Mouse (Mus musculus) heart, postnatal 14 days (tissue): ENCODE measurements around the gene Wdr13. TPM values are rescaled to one million over a fixed set of nuclear protein-coding genes. Genes with fewer than 3 reads are reported as not detected.
"Not testable (repeated sequence)": the region's sequence is repeated elsewhere in the genome, so short reads cannot be mapped to it uniquely, and the experiment has no call there.

Experiments
- DNase-seq, 2 experiments: peaks; one replicate each; pipeline ENCODE4 v3.0.0; 2021 to 2022
- intact Hi-C: fragments of 180-260 bp; cut with DNase I; formaldehyde crosslinking; loops from one replicate; pipeline ENCODE4 v1.15.1; 2025
- total RNA-seq, 2 experiments: library from RNA; stranded (reverse); gene quantifications; 2 replicates each; pipeline ENCODE4 v1.2.3; 2021

Gene Wdr13
- total RNA-seq, 2 experiments from 2014 or later, result 67.7 to 71.3 TPM

DNA sequence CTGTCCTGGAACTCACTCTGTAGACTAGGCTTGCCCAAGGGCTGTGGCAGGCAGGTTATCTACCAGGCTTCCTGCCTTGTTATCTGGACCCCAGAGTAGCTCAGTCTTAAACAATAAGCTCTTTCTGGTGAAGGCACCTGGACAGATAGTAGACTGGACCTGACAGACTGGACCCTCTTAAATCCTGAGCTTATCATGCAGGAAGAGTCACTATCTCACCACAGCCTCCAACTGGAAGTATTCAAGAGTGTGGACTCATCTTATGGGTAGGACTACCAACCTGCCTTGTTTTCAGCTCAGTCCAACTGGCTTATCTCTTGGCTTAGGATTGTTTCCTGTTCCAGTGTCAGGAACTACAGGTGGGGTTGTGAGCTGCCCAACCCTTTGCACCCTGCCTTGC lies 15.4 kb downstream of the Wdr13 start:
- intact Hi-C loops, result no loop called here
- no peak for DNase-seq

DNA sequence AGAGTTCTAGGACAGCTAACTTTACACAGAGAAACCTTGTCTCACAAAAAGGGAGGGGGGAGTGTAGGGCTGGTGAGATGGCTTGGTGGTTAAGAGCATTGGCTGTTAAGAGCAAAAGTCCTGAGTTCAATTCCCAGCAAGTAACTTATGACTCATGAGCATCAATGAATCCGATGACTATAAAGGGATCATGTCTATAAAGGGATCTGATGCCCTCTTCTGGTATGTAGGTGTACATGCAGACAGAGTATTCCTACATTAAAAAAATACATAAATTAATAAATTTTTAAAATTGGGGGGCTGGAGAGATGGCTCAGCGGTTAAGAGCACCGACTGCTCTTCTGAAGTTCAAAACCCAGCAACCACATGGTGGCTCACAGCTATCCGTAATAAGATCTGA lies 17.4 kb downstream of the Wdr13 start:
- intact Hi-C loops, result no loop called here
- no peak for DNase-seq

DNA sequence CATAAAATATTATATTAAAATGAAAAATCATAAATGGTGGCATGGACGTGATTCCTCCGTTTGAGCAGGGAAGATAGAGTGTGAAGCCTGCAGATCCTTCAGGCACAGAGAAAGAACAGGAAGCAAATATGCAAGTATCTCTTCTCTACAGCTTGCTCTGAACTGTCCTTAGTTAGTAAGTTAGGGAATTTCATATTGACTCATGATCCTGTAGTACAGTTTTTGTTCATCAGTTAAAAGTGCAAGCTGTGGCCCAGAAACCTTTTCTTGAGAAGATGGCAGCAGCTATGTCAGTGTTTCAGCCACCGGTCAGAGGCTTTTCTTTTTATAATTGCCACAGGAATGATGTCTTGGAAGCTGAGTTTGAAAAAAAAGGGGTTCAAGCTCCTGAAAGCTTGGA lies 27.7 kb downstream of the Wdr13 start:
- DNase-seq, result no peak
- intact Hi-C loops, result no loop called here

DNA sequence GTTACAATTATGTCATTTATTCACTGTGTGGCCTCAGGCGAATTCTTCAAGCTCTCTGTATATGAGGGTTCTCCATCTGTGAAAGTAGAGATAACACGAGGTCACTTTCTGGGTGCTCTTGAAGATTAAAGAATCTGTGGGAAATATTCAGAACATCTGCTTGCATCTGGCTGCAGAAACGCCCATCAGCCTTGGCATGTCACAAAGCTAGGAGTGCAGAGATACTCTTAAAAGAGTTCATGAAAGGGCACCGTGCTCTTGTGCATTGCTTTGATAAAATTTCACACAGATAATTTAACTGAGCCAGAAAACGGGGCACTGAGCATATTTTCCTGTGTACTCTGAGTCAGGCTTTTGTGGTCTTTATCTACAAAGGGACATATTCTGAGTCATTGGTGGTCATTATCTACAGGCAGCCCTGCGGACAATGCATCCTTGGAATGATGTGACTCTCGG lies 30.5 kb downstream of the Wdr13 start:
- intact Hi-C loops, result no loop called here
- no peak for DNase-seq

DNA sequence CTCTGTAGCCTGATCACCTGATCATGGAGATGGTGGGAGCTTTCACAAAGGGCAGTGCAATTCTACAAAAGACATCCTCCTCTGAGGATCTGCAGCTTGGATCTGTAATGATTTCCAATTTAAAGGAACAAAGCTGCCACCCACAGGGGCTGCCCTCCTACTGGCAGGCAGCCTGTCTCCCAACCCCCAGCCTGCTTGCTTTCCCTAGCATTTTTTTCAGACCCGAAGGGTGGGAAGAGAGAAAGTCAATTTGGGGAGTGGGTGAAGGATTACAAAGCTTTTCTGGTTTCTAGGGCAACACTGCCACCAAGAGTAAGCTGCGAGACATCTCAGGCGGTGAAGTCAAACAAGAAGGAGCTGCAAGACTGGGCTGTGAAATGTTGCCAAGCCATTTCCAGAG lies 31.7 kb downstream of the Wdr13 start:
- DNase-seq, result no peak
- intact Hi-C loops, result no loop called here

DNA sequence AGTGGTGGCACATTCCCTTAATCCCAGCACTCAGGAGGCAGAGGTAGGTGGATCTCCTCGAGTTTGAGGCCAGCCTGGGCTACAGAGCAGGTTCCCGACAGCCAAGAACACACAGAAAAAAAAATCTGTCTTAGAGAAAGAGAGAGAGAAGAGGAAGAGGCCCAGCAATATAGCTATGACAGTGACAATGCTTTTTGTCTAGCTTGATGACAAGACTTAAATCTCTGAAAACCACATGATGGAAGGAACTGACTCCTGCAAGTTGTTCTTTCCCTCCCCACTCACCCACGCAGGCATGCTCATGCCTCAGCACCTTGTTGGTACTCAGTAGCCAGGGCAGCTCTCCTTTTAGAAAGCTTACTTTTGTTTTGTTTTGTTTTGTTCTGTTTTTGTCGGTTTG lies 33.3 kb downstream of the Wdr13 start:
- no peak for DNase-seq
- intact Hi-C loops, result no loop called here

DNA sequence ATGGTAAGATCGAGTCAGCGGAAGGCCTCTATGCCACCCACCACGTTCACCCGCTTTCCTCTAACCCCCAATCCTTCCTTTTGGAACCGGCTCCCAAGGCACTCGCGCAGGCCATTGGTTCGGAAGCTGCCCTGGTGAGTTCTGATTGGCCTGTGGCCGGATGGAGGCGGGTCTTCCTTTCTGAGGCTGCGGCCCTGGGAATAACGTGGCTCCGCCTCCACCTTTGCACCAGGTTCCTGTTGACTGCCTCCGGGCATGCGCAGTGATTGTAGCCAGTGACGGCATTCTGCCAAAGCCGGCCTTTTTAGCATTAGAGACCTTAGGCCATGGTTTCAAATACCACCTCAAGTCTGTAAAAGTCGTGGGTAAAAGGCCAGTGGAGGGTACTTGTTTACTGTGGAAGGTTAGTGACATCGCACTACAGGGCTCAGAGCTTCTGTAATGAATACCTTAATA lies 35.9 kb downstream of the Wdr13 start:
- intact Hi-C loops, result no loop called here
- peak; percentile 93 to 95 for DNase-seq

DNA sequence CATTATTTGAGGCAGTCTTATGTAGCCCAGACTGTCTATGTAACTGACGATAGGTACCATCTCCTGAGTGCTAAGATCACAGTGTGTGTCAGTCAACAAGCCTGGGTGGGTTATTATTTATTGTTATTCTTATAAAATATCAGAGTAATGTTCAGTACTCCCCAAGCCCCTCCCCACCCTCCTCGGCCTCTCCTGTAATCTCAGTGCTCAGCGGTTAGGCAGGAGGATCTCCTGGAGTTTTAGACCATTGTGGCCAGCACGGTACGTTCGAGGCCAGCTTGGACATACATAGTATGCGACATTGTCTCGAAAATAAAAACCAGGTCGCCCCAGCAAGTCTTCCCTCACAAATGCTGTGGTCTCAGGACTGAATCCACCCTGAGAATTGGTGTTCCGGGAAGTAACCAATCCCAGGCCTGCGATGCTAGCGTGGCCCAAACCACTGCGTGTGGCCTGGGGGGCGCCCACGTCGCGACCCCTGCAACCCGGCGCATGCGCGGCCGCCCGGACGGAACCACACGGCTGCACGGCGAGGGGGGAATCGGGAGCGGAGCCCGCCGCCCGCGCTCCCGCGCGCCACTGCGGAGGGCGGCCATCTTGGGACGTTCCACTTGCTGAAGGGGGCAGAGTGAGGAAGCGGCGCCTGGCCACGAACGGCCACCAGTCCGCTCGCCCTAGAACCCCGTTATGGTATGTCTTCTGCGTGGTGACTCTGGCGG lies 36.5 kb downstream of the Wdr13 start:
- peak; percentile 79 to 90 for DNase-seq
- intact Hi-C loops, result not testable (repeated sequence)

DNA sequence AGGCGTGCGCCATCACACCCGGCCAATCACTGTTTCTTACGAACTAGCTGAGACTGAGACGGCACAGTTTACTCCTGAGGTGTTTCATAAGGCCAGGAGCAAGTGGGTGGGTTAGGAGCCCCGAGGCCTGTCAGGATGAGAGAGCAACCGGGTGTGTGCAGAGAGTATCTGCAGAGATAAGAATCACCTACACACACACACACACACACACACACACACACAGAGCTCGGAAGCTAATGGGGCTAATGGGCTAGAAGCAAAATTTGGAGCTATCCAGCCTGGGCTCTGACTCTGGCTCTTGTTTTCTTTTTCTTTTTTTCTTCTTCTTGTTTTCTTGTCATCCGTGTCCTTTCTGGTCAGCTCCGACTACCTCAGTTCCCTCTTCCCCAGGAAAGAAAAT lies 37.1 kb downstream of the Wdr13 start:
- no peak for DNase-seq
- intact Hi-C loops, result no loop called here

DNA sequence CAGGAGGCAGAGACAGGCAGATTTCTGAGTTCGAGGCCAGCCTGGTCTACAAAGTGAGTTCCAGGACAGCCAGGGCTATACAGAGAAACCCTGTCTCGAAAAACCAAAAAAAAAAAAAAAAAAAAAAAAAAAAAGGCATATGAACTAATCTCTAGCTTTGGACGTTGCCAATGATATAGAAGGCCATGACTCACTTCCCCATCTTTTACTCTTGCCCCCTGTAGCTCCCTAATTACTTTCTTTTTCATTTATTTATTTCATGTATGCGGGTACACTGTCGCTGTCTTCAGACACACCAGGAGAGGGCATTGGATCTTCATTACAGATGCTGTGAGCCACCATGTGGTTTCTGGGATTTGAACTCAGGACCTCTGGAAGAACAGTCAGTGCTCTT lies 41.7 kb downstream of the Wdr13 start:
- DNase-seq, intact Hi-C loops: not testable (repeated sequence)

DNA sequence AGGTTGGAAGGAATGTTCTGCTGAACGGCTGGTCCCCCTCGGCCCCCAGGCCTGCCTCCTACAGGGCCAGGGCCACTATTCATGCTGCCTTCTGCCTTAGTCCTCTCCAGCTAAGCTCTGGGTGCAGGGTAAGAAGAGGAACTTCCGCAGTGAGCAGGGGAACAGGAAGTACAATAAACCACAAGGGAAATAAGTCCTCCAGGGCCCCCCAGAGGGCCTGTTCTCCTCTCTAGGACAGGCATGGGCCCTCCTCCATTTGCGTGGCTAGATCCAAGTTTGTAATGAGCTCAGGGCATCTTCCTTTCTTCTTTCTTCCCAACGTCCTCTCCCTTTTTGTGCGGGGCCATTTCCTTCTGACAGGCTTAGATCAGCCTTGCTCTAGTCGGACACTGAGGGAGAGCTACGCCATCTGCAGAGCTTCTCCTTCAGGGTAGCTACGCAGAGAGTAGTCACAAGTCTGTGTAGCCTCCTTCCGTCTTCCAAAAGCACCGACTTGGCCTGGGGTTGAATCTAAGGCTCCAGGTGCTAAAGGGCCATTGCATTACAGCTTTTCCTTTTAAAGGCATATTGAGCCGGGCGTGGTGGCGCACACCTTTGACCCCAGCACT lies 42.2 kb downstream of the Wdr13 start, which contains the start of gene Was:
TSS of gene Was (minus strand) at position 153 of the 608 bp plus-strand sequence.
- DNase-seq, result peak; percentile 1 to 2
- intact Hi-C loops, result no loop called here

DNA sequence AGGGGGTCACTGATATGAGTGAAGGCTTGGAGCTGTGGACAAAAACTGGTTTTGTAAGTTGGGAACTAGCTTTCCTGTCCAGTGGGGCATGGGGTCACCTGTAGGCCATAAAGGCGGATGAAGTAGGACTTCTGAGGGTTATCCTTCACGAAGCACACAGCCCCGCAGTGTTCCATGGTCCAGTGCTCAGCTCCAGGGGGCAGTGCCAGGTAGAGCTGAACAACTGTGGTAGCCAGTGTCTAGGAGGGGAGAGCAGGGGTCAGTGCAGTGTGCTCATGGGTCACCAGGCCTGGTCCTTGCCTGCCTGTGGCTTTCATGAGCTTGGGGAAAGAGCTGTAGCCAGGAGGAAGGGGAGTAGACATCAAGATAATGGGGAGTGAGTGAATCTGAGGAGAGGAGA lies 42.9 kb downstream of the Wdr13 start:
- intact Hi-C loops, result no loop called here
- DNase-seq, result no peak

DNA sequence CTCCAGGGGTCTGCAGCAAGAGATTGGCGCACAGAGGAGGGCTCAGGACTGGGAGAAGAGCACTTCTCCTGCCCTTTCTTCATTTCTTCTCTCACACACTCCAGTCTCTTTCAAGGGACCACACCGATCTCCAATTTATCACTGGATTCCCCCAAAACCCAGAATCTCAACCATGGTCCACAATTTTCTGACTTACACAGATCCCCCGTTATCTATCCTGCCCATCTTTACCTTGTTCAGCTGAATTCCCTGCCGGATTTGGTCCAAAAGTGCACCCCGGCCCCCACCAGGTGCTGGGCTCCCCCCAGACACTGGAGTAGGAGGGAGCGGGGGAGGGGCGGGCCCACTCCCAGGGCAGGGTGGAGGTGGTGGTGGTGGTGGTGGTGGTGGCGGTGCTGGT lies 47.1 kb downstream of the Wdr13 start:
- intact Hi-C loops, result no loop called here

DNA sequence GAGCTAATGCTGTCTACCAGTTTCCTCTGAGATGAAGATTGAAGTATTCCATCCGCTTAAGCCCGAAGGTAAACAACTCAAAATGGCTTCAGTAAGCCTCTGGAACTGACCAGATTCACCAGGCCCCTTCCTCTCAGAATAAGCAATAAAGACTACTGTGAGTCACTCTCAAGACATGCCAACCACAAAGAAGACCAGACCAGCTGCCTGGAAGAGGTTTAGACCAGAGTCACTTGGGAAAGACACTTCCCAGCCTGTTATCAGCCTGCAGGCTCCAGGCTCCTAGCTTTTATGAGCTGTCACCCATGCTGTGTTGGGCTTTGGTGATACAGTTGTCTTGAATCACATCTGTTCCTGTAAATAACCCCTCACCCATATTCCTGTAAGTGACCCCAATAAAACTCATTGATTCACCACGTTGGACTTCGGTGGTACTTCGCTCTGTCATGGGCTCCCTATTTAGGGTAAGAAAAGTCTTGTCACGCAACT lies 47.9 kb downstream of the Wdr13 start:
- no peak for DNase-seq
- intact Hi-C loops, result no loop called here

More for the DNA sequence above, 47.1 kb downstream of the Wdr13 start:
- no peak for DNase-seq

DNA sequence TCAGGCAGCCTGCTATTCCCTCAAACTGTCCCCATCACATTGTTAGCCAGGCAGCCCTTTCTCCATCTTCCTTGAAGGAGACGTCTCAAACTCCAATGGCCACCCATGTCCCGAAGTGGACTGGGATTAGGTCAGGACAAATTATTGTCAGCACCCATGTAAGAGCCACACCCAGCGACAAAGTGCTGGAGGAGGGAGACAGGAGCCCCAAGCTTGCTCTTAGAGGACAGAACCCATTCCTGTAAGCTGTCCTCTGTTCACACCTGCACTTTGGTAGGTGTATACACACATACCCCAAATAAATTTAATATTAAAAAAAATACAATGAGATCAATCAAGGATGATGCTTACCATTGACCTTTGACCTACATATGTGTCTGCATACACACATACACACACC lies 57.6 kb downstream of the Wdr13 start:
- no peak for DNase-seq
- intact Hi-C loops, result no loop called here

DNA sequence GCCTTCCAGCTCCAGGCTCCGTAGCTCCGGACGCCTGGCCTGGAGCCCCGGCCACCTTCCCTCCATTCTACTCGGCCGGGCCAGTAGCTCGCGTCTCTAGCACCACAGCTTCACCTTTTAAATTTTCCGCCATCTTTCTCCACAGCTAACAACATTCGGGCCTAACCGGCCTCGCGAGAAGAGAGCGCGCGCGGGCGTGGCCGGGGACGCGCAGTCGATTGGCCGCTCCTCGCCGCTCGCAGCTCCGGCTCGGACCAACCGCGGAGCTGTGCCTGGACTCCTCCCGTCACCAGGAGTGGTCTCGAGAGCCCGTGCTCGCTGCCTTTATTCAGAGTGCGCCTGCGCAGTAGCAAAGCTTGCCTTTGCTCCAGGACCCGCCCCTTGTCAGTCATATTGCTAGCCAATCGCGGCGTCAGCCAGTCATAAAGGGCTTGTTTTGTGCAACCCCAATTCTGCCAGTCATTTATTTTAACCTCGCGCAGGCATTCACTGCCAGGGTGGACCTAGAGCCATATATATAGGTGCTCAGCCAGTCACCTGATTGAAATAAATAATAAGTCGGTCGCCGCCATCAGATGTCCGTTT lies 58.2 kb downstream of the Wdr13 start, which contains the start of gene Suv39h1:
TSS of gene Suv39h1 (minus strand) at position 331 of the 585 bp plus-strand sequence.
- intact Hi-C loops, result no loop called here
- peak; percentile 91 for DNase-seq

DNA sequence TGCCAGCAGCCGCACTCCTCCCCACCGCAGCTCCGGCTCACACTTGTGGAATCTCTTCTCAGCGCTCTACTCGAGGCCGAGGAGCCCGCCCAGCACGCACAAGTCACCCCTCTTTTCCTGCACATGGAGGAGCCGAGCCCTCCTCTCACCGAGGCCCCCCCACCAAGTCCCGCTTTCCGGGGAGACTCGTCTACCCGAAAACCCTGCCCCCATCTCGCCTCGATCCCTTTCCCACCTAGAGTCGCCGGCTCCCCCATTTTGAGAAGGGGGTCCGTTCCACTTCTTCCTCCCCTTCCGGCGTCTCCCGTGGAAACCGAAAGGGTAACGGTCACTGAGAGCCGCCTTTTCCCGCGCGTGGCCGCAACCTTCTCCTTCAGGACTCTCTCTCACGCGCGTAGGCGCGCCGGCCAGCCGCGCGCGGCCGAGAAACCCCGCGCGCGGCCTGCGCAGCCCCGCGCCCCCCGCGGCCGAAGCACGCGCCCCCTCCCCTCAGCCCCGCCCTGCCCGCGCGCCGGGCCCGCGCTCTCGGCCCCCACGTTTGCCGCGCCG lies 58.7 kb downstream of the Wdr13 start:
- intact Hi-C loops, result no loop called here
- peak in 1 of 2 experiments; percentile 10 for DNase-seq
